Mouse (Mus musculus) bone marrow, adult 2 months (tissue): ENCODE measurements around the gene Txnrd1. TPM values are rescaled to one million over a fixed set of nuclear protein-coding genes. Genes with fewer than 3 reads are reported as not detected.

ENCODE experiments used
- H3K27ac ChIP-seq: fragments of 200-500 bp; 2 replicates; pipeline ENCODE4 v1.5.1; 2012; ENCODE audit warnings: low read depth, mild to moderate bottlenecking, control low read depth, inconsistent platforms, low read length; ENCODE audit not compliant: control insufficient read depth, poor library complexity, insufficient read depth
- H3K4me1 ChIP-seq: fragments of 200-500 bp; 2 replicates; pipeline ENCODE4 v1.6.1; 2011; ENCODE audit warnings: low read length; ENCODE audit not compliant: control insufficient read depth, insufficient read depth
- H3K4me3 ChIP-seq: fragments of 200-500 bp; replicated peaks from 2 replicates; pipeline ENCODE3; 2011; ENCODE audit warnings: mild to moderate bottlenecking, low read depth, low read length, control low read depth; ENCODE audit not compliant: control insufficient read depth
- CTCF ChIP-seq: fragments of 200-500 bp; IDR thresholded peaks from 2 replicates; pipeline ENCODE4 v1.5.1; 2011; ENCODE audit warnings: low read length, control low read depth; ENCODE audit not compliant: control insufficient read depth, insufficient read depth
- POLR2A ChIP-seq: fragments of 200-500 bp; IDR thresholded peaks from 2 replicates; pipeline ENCODE4 v1.6.1; 2011; ENCODE audit warnings: low read depth, mild to moderate bottlenecking, control low read depth, low read length, borderline replicate concordance; ENCODE audit not compliant: control insufficient read depth
- WGBS: fragments of 180-500 bp; shearing (Covaris S2); methylation state at CpG from one replicate; pipeline ENCODE4 v1.1.7; 2018; 5-methylcytosine and 5-hydroxymethylcytosine counted together
- polyA plus RNA-seq: library from polyadenylated mRNA; stranded (reverse); fragments of >200 nt; gene quantifications from 2 replicates; pipeline ENCODE4 v1.2.4, GENCODE M21; 2011; ENCODE audit warnings: low replicate concordance; ENCODE audit not compliant: missing spikeins, insufficient read depth, insufficient read length

Gene Txnrd1
- polyA plus RNA-seq, 1 experiment = 20.2 TPM

DNA sequence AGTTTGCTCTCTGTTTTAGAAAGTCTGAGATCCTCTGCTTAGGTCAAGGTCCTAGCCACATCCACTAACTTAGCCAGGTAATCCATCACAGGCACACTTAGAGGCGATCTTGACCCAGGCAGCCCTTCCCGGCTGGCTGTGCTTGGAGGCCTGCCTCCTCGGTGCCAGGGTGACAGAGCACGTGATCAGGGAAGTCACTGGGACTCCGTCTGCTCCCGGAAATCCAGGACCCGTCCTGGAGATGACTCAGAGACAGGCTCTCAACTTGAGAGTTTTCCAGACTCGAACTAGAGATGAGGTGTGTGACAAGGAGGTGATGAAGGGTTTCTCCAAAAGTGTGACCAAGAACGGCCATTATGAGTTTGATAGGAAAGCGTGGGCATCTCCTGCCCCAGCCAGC is 9.2 kb upstream of the Txnrd1 start:
- Histone ChIP-seq H3K4me3 (no peak overlapping the region), H3K4me1 (no peaks in the 10 kb centered on the region), H3K27ac (no peak overlapping the region)
- TF ChIP-seq CTCF (no peak), POLR2A (no peak)
- WGBS = 80% methylated on average over 10 of the region's 10 CpGs

DNA sequence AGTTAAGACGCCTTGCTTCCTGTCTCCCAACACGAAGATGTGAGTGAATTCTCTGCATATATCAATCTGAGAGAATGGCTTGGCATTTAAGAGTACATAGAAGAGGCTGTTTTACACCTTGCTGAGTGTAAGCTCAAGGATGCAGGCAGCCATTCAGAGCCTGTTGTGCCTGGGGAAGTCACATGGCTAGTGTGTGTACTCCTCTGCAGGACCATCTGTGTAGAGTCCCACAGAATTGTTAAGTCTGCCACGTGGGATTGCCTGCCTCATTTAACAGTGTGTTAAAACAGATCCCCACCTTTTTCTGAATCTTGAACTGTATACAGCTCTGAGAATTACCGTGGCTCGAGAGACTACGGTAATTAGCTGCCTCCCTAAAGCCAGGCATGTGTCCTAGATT is 7.2 kb upstream of the Txnrd1 start:
- TF ChIP-seq CTCF = no peak
- no peak for TF ChIP-seq POLR2A
- H3K4me3 ChIP-seq = no peak overlapping the region
- H3K27ac ChIP-seq = no peak overlapping the region
- 65% methylated on average over 6 of the region's 6 CpGs for WGBS
- H3K4me1 ChIP-seq = no peaks in the 10 kb centered on the region

- 80% methylated on average over 3 of the region's 3 CpGs for WGBS
- TF ChIP-seq POLR2A = no peak
- no peak for TF ChIP-seq CTCF
Observed at GRCm38 (mm10) chr10:82835898-82836297, 2.1 kb downstream of the Txnrd1 start.

GRCm38 (mm10) chr10:82838390-82838789 is 4.6 kb downstream of the Txnrd1 start:
- H3K4me1 ChIP-seq = no peaks in the 10 kb centered on the region
- TF ChIP-seq POLR2A = no peak
- no peak overlapping the region for H3K4me3 ChIP-seq
- 73% methylated on average over 7 of the region's 7 CpGs for WGBS
- no peak overlapping the region for H3K27ac ChIP-seq

More at GRCm38 (mm10) chr10:82835898-82836297, 2.1 kb downstream of the Txnrd1 start:
- Histone ChIP-seq H3K4me1 (no peaks in the 10 kb centered on the region), H3K27ac (no peak overlapping the region), H3K4me3 (no peak overlapping the region)

GRCm38 (mm10) chr10:82844090-82844489 is 10.3 kb downstream of the Txnrd1 start:
- WGBS = 80% methylated on average over 6 of the region's 6 CpGs
- TF ChIP-seq CTCF (no peak), POLR2A (no peak)
- H3K4me1 ChIP-seq = no peaks in the 10 kb centered on the region
- H3K27ac ChIP-seq = no peak overlapping the region
- H3K4me3 ChIP-seq = no peak overlapping the region

GRCm38 (mm10) chr10:82844731-82845130 is 11.0 kb downstream of the Txnrd1 start:
- no peak overlapping the region for H3K27ac ChIP-seq
- no peaks in the 10 kb centered on the region for H3K4me1 ChIP-seq
- WGBS = 74% methylated on average over 8 of the region's 8 CpGs
- H3K4me3 ChIP-seq = no peak overlapping the region
- TF ChIP-seq POLR2A (no peak), CTCF (no peak)

- Histone ChIP-seq H3K27ac (no peak overlapping the region), H3K4me3 (no peak overlapping the region), H3K4me1 (no peaks in the 10 kb centered on the region)
- TF ChIP-seq CTCF (no peak), POLR2A (no peak)
- 85% methylated on average over 9 of the region's 9 CpGs for WGBS
Observed at GRCm38 (mm10) chr10:82847821-82848459, 14.2 kb downstream of the Txnrd1 start.

GRCm38 (mm10) chr10:82849686-82850353 is 16.1 kb downstream of the Txnrd1 start:
- H3K4me1 ChIP-seq = no peaks in the 10 kb centered on the region
- no peak overlapping the region for H3K27ac ChIP-seq
- WGBS = 84% methylated on average over 16 of the region's 16 CpGs
- TF ChIP-seq CTCF (no peak), POLR2A (no peak)
- H3K4me3 ChIP-seq = no peak overlapping the region

- no peak overlapping the region for H3K27ac ChIP-seq
- H3K4me3 ChIP-seq = no peak overlapping the region
- 82% methylated on average over 5 of the region's 5 CpGs for WGBS
- H3K4me1 ChIP-seq = no peaks in the 10 kb centered on the region
- no peak for TF ChIP-seq POLR2A
- TF ChIP-seq CTCF = no peak
Observed at GRCm38 (mm10) chr10:82850354-82850752, 16.6 kb downstream of the Txnrd1 start.
